Comparison of ENCODE assay signal across 8 mouse cellular contexts in the genomic region with DNA sequence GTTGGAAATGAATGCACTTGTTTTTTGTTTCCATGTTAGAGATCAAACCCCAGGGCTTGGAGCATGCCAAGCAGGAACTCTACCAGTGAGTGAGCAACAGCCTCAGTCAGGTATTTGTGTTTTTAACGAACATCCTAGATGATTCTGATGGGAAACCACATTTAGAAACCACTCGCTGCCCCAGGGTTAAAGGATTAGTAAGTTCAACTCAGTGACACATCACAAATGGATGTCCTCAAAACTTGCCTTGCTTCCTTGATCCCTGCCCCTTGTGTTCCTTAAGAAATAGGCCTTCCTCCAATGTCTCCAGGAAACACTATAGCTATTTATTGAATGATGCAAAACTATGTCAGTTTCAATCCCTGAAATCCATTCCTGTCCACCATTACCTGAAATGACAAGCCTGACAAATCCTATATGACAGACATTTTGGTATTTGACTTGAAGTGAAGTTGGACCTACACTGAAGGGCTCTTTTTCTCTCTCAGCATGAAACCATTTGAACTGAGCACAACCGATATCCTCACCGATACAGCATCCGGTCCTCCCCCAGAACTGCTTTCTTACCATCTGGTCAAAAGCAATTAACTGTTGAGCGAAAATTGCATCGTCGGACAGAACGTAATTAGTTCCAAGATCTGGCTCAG. TPM values are rescaled to one million over a fixed set of nuclear protein-coding genes. Genes with fewer than 3 reads are reported as not detected.
DNase-seq lines count a peak whose midpoint lies in the region; ATAC-seq and TF ChIP-seq lines count a peak whose summit lies in the region.

No protein-coding gene starts in this region.

- TF ChIP-seq CTCF in kidney, adult 2 months (conservative IDR thresholded peaks at IDR 0.05; ENCODE audit: insufficient read depth, insufficient read length, low read depth, low read length), result no peak

- TF ChIP-seq POLR2A in kidney, adult 2 months (IDR thresholded peaks at IDR 0.05; ENCODE audit: low read depth, low read length), result no peak

- H3K4me3 ChIP-seq in kidney, adult 2 months (ENCODE audit: insufficient read depth, low read depth, low read length), result peak overlapping the region; percentile 76
- H3K4me3 ChIP-seq in hindbrain, embryonic 11.5 days (ENCODE audit: low read depth, low read length), result peak overlapping the region; percentile 84
- H3K4me3 ChIP-seq in midbrain, embryonic 13.5 days (replicated peaks), result peak overlapping the region; percentile 85

- peaks cover 7% of the 10 kb centered on the region; the same call in 1 of the 2 replicates for H3K4me1 ChIP-seq in kidney, adult 2 months (ENCODE audit: control insufficient read depth, insufficient read depth, low read length)
- 0 out of 2 replicates have a peak, but pooled peaks cover 3% of the 10 kb centered on the region for H3K4me1 ChIP-seq in hindbrain, embryonic 11.5 days (replicated peaks; ENCODE audit: control insufficient read depth, insufficient read depth, low read length)
- H3K4me1 ChIP-seq in midbrain, embryonic 13.5 days (replicated peaks), result peaks cover 32% of the 10 kb centered on the region

- DNase-seq in kidney, adult 2 months, result no peak
- no peak for DNase-seq in kidney, adult 9 months
- peak; percentile 6 for DNase-seq in Muller cell, postnatal 12 days (ENCODE audit: inconsistent ontology term)
- DNase-seq in hindbrain, embryonic 11.5 days (ENCODE audit: low spot score), result no peak
- no peak for DNase-seq in spleen, adult 12 weeks (ENCODE audit: low spot score)
- DNase-seq in adrenal gland, adult 18-20 months (ENCODE audit: low spot score in 2 of 2), result no peak
- no peak for DNase-seq in cerebellum, adult 8-10 months

- no peaks in the 10 kb centered on the region; the same call in 1 of the 2 replicates for H3K36me3 ChIP-seq in kidney, adult 2 months (ENCODE audit: control insufficient read depth, insufficient read depth, low read length)
- H3K36me3 ChIP-seq in hindbrain, embryonic 11.5 days (ENCODE audit: control insufficient read depth, insufficient read depth, low read length), result no peaks in the 10 kb centered on the region
- peaks cover 9% of the 10 kb centered on the region for H3K36me3 ChIP-seq in midbrain, embryonic 13.5 days

- H3K9ac ChIP-seq in hindbrain, embryonic 11.5 days (ENCODE audit: low read depth, low read length), result peak overlapping the region; percentile 88
- peak overlapping the region; percentile 90 for H3K9ac ChIP-seq in midbrain, embryonic 13.5 days (replicated peaks)

- no peaks in the 10 kb centered on the region for H3K9me3 ChIP-seq in hindbrain, embryonic 11.5 days (ENCODE audit: control insufficient read depth, low read length)
- H3K9me3 ChIP-seq in midbrain, embryonic 13.5 days, result no peaks in the 10 kb centered on the region

- peak overlapping the region; percentile 91 for H3K4me2 ChIP-seq in hindbrain, embryonic 11.5 days (replicated peaks; ENCODE audit: low read depth, low read length)
- H3K4me2 ChIP-seq in midbrain, embryonic 13.5 days (replicated peaks), result peak overlapping the region; percentile 96

- ATAC-seq in hindbrain, embryonic 11.5 days (ENCODE audit: low FRiP score), result no peak
- ATAC-seq in midbrain, embryonic 13.5 days, result no peak

- 13% methylated on average over 9 of the region's 9 CpGs for WGBS in kidney, adult 2 months
- 21% methylated on average over 9 of the region's 9 CpGs for WGBS in hindbrain, embryonic 11.5 days
- 18% methylated on average over 9 of the region's 9 CpGs for WGBS in midbrain, embryonic 13.5 days

- no peak overlapping the region; the same call in 1 of the 2 replicates for H3K27ac ChIP-seq in kidney, adult 2 months (ENCODE audit: insufficient read depth, low read depth, low read length)
- H3K27ac ChIP-seq in hindbrain, embryonic 11.5 days (ENCODE audit: low read depth, low read length), result no peak overlapping the region
- H3K27ac ChIP-seq in midbrain, embryonic 13.5 days, result peak overlapping the region; percentile 78

- H3K27me3 ChIP-seq in kidney, adult 2 months (replicated peaks; ENCODE audit: control insufficient read depth, insufficient read depth, low read length), result no peaks in the 10 kb centered on the region
- no peaks in the 10 kb centered on the region for H3K27me3 ChIP-seq in hindbrain, embryonic 11.5 days (ENCODE audit: control insufficient read depth, insufficient read depth, low read length)
- H3K27me3 ChIP-seq in midbrain, embryonic 13.5 days, result no peaks in the 10 kb centered on the region

RNA-seq across cellular contexts. Expression of a gene that starts 18.8 kb away (rescaled TPM):
- polyA plus RNA-seq in kidney, adult 2 months (2012; rRNA removed), result 29.0 and 29.8 TPM in 2 replicates
- polyA plus RNA-seq in hindbrain, embryonic 11.5 days (2014; fragmentation: Nextera tagmentation; extraction: Ambion mirVana), result 32.6 and 35.6 TPM in 2 replicates
- 37.5 and 42.7 TPM in 2 replicates for polyA plus RNA-seq in midbrain, embryonic 13.5 days (2015; fragmentation: Nextera tagmentation; extraction: Ambion mirVana)
- 100 to 1,000 TPM in 1 of 2 experiments, 10 to 100 TPM in 1; 52.7 to 123 TPM for total RNA-seq in adrenal gland, adult 18-20 months (2021)

RNA-seq across cellular contexts. Expression of a gene that starts 27.2 kb away (rescaled TPM):
- 15.6 and 22.1 TPM in 2 replicates for polyA plus RNA-seq in kidney, adult 2 months (2012; rRNA removed)
- polyA plus RNA-seq in hindbrain, embryonic 11.5 days (2014; fragmentation: Nextera tagmentation; extraction: Ambion mirVana), result 62.4 and 66.6 TPM in 2 replicates
- 42.8 and 46.0 TPM in 2 replicates for polyA plus RNA-seq in midbrain, embryonic 13.5 days (2015; fragmentation: Nextera tagmentation; extraction: Ambion mirVana)
- 10 to 100 TPM; 55.8 to 88.9 TPM for total RNA-seq in adrenal gland, adult 18-20 months (2021)

RNA-seq across cellular contexts. Expression of a gene that starts 32.5 kb away (rescaled TPM):
- polyA plus RNA-seq in kidney, adult 2 months (2012; rRNA removed), result 48.7 and 58.2 TPM in 2 replicates
- polyA plus RNA-seq in hindbrain, embryonic 11.5 days (2014; fragmentation: Nextera tagmentation; extraction: Ambion mirVana), result 262 and 282 TPM in 2 replicates
- 222 and 230 TPM in 2 replicates for polyA plus RNA-seq in midbrain, embryonic 13.5 days (2015; fragmentation: Nextera tagmentation; extraction: Ambion mirVana)
- total RNA-seq in adrenal gland, adult 18-20 months (2021), result 10 to 100 TPM; 80.5 to 99.1 TPM

RNA-seq across cellular contexts. Expression of a gene that starts 34.5 kb away (rescaled TPM):
- 0.08 and 0.15 TPM in 2 replicates for polyA plus RNA-seq in kidney, adult 2 months (2012; rRNA removed)
- not detected in 2 replicates for polyA plus RNA-seq in hindbrain, embryonic 11.5 days (2014; fragmentation: Nextera tagmentation; extraction: Ambion mirVana)
- not detected in 2 replicates for polyA plus RNA-seq in midbrain, embryonic 13.5 days (2015; fragmentation: Nextera tagmentation; extraction: Ambion mirVana)
- total RNA-seq in adrenal gland, adult 18-20 months (2021), result not detected

RNA-seq across cellular contexts. Expression of a gene that starts 44.1 kb away (rescaled TPM):
- polyA plus RNA-seq in kidney, adult 2 months (2012; rRNA removed), result 0.01 and 0.02 TPM in 2 replicates
- 0.08 TPM in 1 of 2 replicates, not detected in the other for polyA plus RNA-seq in hindbrain, embryonic 11.5 days (2014; fragmentation: Nextera tagmentation; extraction: Ambion mirVana)
- polyA plus RNA-seq in midbrain, embryonic 13.5 days (2015; fragmentation: Nextera tagmentation; extraction: Ambion mirVana), result not detected in 2 replicates
- not detected for total RNA-seq in adrenal gland, adult 18-20 months (2021)
